Mouse (Mus musculus): ENCODE results near the gene Krtap12-1. TPM values are rescaled to one million over a fixed set of nuclear protein-coding genes. Genes with fewer than 3 reads are reported as not detected.
"Not testable (repeated sequence)": the region's sequence is repeated elsewhere in the genome, so short reads cannot be mapped to it uniquely, and the experiment has no call there.

Krtap12-1 gene
- total and polyA plus RNA-seq, 3 experiments = not detected

DNA sequence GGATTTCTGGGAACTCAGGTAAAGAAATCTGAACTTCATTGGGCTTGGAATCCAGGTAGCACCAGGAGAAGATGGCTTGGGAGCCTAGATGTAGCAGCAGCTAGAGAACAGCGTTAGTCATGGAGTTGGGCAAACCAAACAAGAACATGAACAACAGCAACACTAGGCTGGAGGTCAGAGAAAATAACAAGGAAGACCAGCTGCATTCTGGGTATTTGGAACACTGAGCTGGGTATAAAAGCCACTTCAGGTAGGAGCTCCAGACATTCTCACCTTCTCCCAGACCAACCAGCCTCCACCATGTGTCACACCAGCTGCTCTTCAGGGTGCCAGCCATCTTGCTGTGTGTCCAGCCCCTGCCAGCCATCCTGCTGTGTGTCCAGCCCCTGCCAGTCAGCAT is 14.1 kb upstream of the Krtap12-1 start, which contains the start of gene Gm10272:
TSS of gene Gm10272 (plus strand) at position 301 of the 400 bp plus-strand sequence.
- no peak within 1 kb of the TSS for H3K4me3 ChIP-seq (ENCODE audit: control insufficient read depth in 1 of 2, insufficient read depth in 1 of 2, low read depth in 2 of 2, low read length in 2 of 2)
- no peak within 1 kb of the TSS for H3K9ac ChIP-seq (ENCODE audit: control insufficient read depth, low read depth, low read length, poor library complexity, severe bottlenecking)
- DNase-seq (ENCODE audit: low read depth, low spot score) = no peak
- H3K27me3 ChIP-seq (ENCODE audit: control insufficient read depth in 1 of 2, insufficient read depth in 2 of 2, low read length in 2 of 2) = peaks cover 0 to 2% of the 10 kb centered on the region in 2 experiments; a peak in 2 of 4 replicates
- H3K36me3 ChIP-seq (ENCODE audit: control insufficient read depth in 1 of 2, insufficient read depth in 2 of 2, low read length in 2 of 2) = no peaks in the 10 kb centered on the region
- no peaks in the 10 kb centered on the region for H3K4me1 ChIP-seq (ENCODE audit: control insufficient read depth in 1 of 2, insufficient read depth in 2 of 2, low read length in 2 of 2)
- H3K79me2 ChIP-seq (ENCODE audit: control insufficient read depth, insufficient read depth, low read length, poor library complexity) = no peaks in the 10 kb centered on the region
- H3K9me3 ChIP-seq (replicated peaks; ENCODE audit: insufficient read depth, low read length) = no peaks in the 10 kb centered on the region
- TF ChIP-seq CHD1 (IDR thresholded peaks at IDR 0.05; ENCODE audit: low read depth, low read length) (no peak), ETS1 (IDR thresholded peaks at IDR 0.05; ENCODE audit: low read depth, low read length) (no peak), HCFC1 (IDR thresholded peaks at IDR 0.05; ENCODE audit: low read depth, low read length) (no peak), CTCF (IDR thresholded peaks at IDR 0.05 in 2 of 3, conservative IDR thresholded peaks at IDR 0.05 in 1 of 3; ENCODE audit: control insufficient read depth in 1 of 3, insufficient read depth in 1 of 3, low read depth in 2 of 3, low read length in 3 of 3, poor library complexity in 1 of 3, severe bottlenecking in 1 of 3) (no peak), SIN3A (IDR thresholded peaks at IDR 0.05; ENCODE audit: low read length) (no peak), MAX (IDR thresholded peaks at IDR 0.05; ENCODE audit: low read length) (no peak), KAT2A (conservative IDR thresholded peaks at IDR 0.05; ENCODE audit: low read depth, low read length) (no peak), MAZ (IDR thresholded peaks at IDR 0.05; ENCODE audit: low read depth, low read length) (no peak), E2F4 (IDR thresholded peaks at IDR 0.05; ENCODE audit: borderline replicate concordance, low read depth, low read length) (no peak), ZNF384 (IDR thresholded peaks at IDR 0.05; ENCODE audit: low read depth, low read length) (no peak), NELFE (IDR thresholded peaks at IDR 0.05; ENCODE audit: low read depth, low read length) (no peak), MYB (IDR thresholded peaks at IDR 0.05; ENCODE audit: low read depth, low read length) (no peak), ELF1 (IDR thresholded peaks at IDR 0.05; ENCODE audit: low read depth, low read length) (no peak), MYC (IDR thresholded peaks at IDR 0.05; ENCODE audit: low read depth, low read length) (no peak), MAFK (IDR thresholded peaks at IDR 0.05; ENCODE audit: borderline replicate concordance, low read depth, low read length) (no peak), TAL1 (IDR thresholded peaks at IDR 0.05; ENCODE audit: low read length) (no peak), SMC3 (IDR thresholded peaks at IDR 0.05; ENCODE audit: low read depth, low read length) (no peak), CHD2 (IDR thresholded peaks at IDR 0.05; ENCODE audit: low read length) (no peak), UBTF (IDR thresholded peaks at IDR 0.05; ENCODE audit: borderline replicate concordance, insufficient read depth, low read depth, low read length) (no peak), JUND (IDR thresholded peaks at IDR 0.05; ENCODE audit: low read depth, low read length) (no peak)
- no peak within 1 kb of the TSS for H3K27ac ChIP-seq (ENCODE audit: control insufficient read depth, low read depth, low read length)

DNA sequence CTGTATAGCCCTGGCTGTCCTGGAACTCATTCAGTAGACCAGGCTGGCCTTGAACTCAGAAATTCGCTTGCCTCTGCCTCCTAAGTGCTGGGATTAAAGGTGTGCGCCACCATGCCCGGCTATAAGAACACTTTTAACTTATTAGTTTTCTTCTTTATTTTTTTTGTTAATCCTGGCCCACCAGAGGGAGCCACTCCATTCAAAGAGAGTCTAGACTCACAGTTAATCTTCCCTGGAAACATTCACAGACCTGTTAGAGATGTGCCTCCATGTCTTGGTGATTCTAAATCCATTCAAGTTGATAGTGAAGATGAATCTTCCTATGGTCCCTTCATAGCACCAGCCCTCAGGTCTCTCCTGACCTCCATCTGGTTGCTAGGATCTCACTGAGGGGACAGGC is 10.6 kb upstream of the Krtap12-1 start:
- Histone ChIP-seq H3K9ac (ENCODE audit: control insufficient read depth, low read depth, low read length, poor library complexity, severe bottlenecking) (no peak overlapping the region), H3K9me3 (replicated peaks; ENCODE audit: insufficient read depth, low read length) (no peaks in the 10 kb centered on the region), H3K27me3 (ENCODE audit: control insufficient read depth in 1 of 2, insufficient read depth in 2 of 2, low read length in 2 of 2) (no peaks in the 10 kb centered on the region), H3K4me1 (ENCODE audit: control insufficient read depth in 1 of 2, insufficient read depth in 2 of 2, low read length in 2 of 2) (peaks cover 0 to 5% of the 10 kb centered on the region in 2 experiments; a peak in 1 of 4 replicates), H3K4me3 (ENCODE audit: control insufficient read depth in 1 of 2, insufficient read depth in 1 of 2, low read depth in 2 of 2, low read length in 2 of 2) (no peak overlapping the region), H3K79me2 (ENCODE audit: control insufficient read depth, insufficient read depth, low read length, poor library complexity) (no peaks in the 10 kb centered on the region), H3K36me3 (ENCODE audit: control insufficient read depth in 1 of 2, insufficient read depth in 2 of 2, low read length in 2 of 2) (peaks cover 0 to 2% of the 10 kb centered on the region in 2 experiments; a peak in 1 of 4 replicates), H3K27ac (ENCODE audit: control insufficient read depth, low read depth, low read length) (no peak overlapping the region)
- DNase-seq (ENCODE audit: low read depth, low spot score) = no peak
- peak in 1 of 3 experiments; percentile 22; a peak in 1 of 6 replicates for TF ChIP-seq CTCF (IDR thresholded peaks at IDR 0.05 in 2 of 3, conservative IDR thresholded peaks at IDR 0.05 in 1 of 3; ENCODE audit: control insufficient read depth in 1 of 3, insufficient read depth in 1 of 3, low read depth in 2 of 3, low read length in 3 of 3, poor library complexity in 1 of 3, severe bottlenecking in 1 of 3)
- TF ChIP-seq SMC3 (IDR thresholded peaks at IDR 0.05; ENCODE audit: low read depth, low read length) = peak; percentile 24
- TF ChIP-seq UBTF (IDR thresholded peaks at IDR 0.05; ENCODE audit: borderline replicate concordance, insufficient read depth, low read depth, low read length) = no peak
- no peak for TF ChIP-seq GATA1 (IDR thresholded peaks at IDR 0.05; ENCODE audit: low read depth, low read length)
- TF ChIP-seq CHD2 (IDR thresholded peaks at IDR 0.05; ENCODE audit: low read length) = no peak

DNA sequence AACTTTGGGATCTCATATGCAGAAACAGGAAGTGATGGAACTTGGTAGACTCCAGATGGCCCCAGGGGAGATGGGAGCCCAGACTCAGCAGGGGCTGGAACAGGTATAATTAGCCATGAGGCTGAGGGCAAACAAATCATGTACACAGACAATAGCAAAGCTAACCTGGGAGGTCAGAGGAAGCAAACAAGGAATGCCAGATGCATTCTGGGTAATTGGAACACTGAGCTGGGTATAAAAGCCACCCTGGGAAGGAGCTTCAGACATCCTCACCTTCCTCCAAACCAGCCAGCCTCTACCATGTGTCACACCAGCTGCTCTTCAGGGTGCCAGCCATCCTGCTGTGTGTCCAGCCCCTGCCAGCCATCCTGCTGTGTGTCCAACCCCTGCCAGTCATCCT is 9.2 kb upstream of the Krtap12-1 start, which contains the start of gene Gm10024:
TSS of gene Gm10024 (plus strand) at position 301 of the 400 bp plus-strand sequence.
- not testable (repeated sequence) for H3K9me3 ChIP-seq (replicated peaks; ENCODE audit: insufficient read depth, low read length); H3K9ac ChIP-seq (ENCODE audit: control insufficient read depth, low read depth, low read length, poor library complexity, severe bottlenecking); H3K79me2 ChIP-seq (ENCODE audit: control insufficient read depth, insufficient read depth, low read length, poor library complexity); H3K4me3 ChIP-seq (ENCODE audit: control insufficient read depth in 1 of 2, insufficient read depth in 1 of 2, low read depth in 2 of 2, low read length in 2 of 2); H3K27me3 ChIP-seq (ENCODE audit: control insufficient read depth in 1 of 2, insufficient read depth in 2 of 2, low read length in 2 of 2); H3K36me3 ChIP-seq (ENCODE audit: control insufficient read depth in 1 of 2, insufficient read depth in 2 of 2, low read length in 2 of 2); DNase-seq (ENCODE audit: low read depth, low spot score); H3K27ac ChIP-seq (ENCODE audit: control insufficient read depth, low read depth, low read length); H3K4me1 ChIP-seq (ENCODE audit: control insufficient read depth in 1 of 2, insufficient read depth in 2 of 2, low read length in 2 of 2)
